Mouse (Mus musculus) layer of hippocampus, postnatal 10 days (tissue): ENCODE measurements around the gene Ush2a. TPM values are rescaled to one million over a fixed set of nuclear protein-coding genes. Genes with fewer than 3 reads are reported as not detected.

ENCODE experiments used
- DNase-seq, 2 experiments: peaks; one replicate each; pipeline ENCODE4 v3.0.0; 2021; ENCODE audit warnings: low spot score in 2 of 2
- total RNA-seq, 2 experiments: library from RNA; stranded (reverse); gene quantifications; 2 replicates each; pipeline ENCODE4 v1.2.3; 2021

Ush2a gene
- total RNA-seq, 2 experiments from 2014 or later = 0.20 to 0.46 TPM

DNA sequence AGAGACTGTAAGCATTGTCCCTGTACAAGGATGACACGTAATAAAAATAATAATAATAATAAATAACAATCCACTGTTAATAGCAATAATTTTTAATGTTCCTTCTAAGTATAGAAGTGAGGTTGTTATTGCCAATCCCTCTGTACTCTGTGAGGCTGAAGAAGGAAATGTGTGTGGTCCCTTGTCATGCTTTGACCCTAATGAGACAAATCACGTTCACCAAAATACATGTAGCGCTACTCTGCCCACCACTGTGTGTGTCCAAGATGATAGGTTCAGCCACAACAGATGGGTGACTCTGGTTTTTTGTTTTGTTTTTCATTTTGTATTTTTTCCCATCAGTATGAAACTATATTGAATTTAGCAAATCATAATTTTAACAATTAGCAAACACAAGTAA lies 498.7 kb downstream of the Ush2a start:
- DNase-seq = no peak

DNA sequence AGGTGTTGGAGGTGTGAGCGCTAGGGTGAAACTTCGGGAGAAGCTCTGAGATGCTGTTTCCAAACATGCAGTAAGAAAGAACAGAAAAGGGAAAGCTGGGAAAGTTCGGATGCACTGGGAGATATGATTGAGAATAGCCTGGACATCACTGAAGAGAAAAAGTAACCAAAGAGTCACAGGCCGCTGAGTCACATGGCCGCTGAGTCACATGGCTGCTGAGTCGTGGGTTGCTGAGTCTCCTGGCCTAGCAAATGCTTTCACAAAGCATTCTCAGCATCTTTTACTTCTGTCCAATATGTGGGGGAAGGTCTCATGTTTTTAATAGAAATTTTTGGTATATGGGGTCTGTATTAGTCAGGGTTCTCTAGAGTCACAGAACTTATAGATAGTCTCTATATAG lies 500.6 kb downstream of the Ush2a start:
- no peak for DNase-seq

DNA sequence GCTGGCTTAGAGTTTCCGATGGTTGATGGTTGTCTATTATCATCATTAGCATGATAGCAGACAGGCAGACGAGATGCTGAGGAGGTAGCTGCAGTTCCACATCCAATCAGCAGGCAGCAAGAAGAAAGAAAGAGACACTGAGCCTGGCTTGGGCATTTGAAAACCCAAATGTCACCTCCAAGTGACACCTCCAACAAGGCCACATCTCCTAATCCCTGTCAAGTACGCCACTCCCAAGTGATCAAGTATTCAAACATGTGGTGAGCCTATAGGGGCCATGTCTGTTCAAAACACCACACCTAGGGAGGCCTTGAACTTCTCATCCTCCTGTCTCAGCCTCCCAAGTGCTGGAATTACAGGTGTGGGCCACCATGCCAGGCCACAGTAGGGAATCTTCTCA lies 501.9 kb downstream of the Ush2a start:
- no peak for DNase-seq

- DNase-seq = no peak
These were observed 509.0 kb downstream of the Ush2a start for GRCm38 (mm10) chr1:188770828-188771227.

DNA sequence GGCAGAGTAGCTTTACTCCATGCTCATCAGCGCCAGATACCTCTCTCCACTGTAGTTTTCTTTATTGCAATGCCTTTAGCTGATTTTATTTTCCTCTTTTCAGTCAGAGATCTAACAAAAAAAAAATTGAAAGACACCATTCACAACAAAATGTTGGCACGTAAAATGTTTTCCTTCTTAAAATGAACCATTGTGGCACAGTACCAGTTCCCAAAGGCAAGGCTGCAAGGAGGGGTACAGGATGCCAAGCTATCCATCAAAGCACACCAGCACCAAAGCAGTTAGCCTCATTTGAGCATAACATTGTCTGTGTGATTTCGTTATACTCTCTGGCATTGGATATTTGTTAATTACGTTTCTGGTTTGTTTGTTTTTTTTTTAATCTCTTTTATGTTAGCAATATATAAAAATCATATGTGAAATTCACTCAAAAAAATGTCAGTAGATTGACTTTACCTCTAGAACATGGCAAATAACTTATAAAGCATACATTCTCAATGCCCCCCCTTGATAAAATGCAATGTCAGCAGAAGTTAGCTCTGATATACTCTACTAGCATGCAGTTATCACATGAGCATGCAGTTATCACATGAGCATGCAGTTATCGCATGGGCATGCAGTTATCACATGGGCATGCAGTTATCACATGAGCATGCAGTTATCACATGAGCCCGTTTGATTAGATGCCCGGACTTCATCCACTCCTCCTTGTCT lies 510.9 kb downstream of the Ush2a start:
- DNase-seq = no peak

DNA sequence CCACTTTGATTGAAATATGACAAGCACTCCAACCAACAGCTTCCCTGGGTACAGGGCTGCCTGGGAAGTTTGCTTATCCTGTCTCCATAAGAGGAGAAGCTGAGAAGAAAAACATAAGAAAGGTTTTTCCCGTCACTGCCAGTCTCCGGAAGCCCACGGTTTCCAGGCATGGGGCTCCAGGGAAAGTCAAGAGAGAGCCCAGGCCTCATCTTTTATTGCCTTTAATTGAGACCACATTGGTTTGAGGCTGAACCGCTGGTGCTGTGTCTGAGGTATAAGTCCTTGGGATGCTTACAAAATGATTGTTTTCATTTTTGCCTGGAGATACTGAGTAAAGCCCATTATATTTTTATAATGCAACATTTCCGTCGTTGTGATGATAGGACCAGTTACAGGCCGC lies 511.8 kb downstream of the Ush2a start:
- no peak for DNase-seq

- no peak for DNase-seq
These were observed 515.8 kb downstream of the Ush2a start for GRCm38 (mm10) chr1:188777556-188778161.

DNA sequence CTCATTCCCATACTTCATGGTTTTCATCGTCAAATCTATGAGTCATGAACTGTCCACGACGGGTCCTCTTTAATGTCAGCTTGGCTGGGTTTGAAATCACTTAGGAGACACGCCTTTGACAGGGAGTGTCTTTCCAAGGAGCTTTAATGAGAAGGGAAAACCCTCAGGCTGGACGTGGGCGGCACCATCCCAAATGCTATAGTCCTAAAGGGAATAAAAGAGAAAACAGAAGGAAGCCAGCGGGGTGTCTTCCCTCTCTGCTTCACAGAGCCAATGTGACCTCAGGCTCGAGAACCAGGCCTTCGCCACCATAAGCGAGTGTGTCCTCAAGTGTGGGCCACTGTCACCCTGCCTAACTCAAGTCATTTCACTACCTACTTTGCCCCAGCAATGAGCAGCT lies 523.2 kb downstream of the Ush2a start:
- DNase-seq = no peak

DNA sequence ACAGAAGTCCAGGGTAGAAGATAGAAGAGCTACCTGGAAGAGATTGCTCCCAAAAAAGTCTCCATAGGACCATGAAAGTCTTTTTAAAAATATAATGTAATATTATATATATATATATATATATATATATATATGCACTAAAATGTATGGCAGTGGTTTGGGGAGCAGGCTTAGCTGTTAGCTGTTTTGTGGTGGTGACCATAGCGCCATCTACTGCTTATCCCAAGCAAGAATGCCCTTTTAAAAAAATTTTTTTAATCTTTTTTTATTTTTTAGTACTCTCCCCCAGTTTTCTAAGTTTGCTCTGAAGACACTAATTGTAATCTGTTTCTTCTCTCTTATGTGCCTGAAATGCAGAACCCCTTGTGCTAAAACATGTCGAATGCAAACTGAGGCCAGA lies 543.2 kb downstream of the Ush2a start:
- DNase-seq = no peak

- DNase-seq = no peak
These were observed 544.0 kb downstream of the Ush2a start for GRCm38 (mm10) chr1:188805852-188806251.

- DNase-seq = no peak
These were observed 548.8 kb downstream of the Ush2a start for GRCm38 (mm10) chr1:188810631-188811030.

GRCm38 (mm10) chr1:188815072-188815471 lies 553.2 kb downstream of the Ush2a start:
- no peak for DNase-seq

DNA sequence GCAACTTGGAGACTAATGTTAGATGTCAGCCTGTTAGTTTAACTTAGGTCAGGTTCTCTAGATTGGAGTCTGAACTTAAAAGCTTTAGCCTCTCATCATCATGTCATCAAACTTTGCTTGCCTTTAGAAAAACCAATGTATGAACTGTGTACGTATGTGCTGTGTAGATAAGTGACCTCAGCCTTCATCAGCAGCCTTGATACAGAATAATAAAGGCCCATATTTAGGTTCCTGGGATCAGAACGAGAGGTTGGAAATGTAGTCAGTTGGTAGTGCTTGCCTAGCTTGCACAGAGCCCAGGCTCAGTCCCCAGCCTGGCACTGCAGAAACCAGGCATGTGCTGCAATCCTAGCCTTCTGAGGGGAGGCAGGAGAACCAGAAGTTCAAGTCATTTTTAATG lies 562.4 kb downstream of the Ush2a start:
- DNase-seq = no peak

- DNase-seq = no peak
These were observed 563.2 kb downstream of the Ush2a start for GRCm38 (mm10) chr1:188824878-188825532.

DNA sequence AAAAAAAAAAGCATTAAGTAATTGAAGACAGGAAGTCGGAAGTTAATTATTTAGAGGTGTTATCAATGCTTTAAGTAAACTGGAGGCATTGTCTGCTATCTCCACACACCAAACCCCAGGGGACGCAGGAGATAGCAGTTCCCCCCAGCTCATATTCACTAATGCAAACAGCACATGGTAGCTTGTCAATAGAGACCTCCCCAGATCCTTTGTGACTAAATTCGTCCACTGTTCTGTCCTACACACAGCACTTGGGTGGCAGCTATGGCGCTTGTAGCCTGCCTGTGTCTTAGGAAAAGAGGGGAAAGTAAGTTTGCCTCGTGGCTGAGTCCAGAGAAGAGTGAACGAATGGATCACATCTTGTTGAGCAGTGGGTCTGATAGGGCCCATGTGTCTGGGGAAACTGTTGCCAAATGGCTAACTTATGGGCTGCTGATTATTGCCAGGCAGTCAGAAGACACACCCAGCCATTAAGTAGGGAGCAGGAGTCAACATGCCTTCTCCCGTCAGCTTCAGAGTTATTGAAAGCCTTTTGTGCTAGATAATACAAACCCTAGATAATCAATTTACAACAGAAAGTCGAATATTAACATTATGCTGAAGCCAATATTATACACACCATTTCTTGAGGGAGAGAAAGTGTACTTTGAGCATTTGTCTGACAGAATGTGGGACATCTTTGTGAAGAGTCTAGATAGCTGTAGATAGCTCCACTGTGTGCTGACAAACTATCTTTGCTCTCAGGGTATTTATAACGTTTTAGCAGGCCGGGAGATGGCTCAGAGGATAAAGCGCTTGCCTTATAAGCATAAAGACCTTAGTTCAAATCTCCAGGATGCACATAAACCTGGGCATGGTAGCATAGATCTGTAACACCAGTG lies 568.9 kb downstream of the Ush2a start:
- no peak for DNase-seq

DNA sequence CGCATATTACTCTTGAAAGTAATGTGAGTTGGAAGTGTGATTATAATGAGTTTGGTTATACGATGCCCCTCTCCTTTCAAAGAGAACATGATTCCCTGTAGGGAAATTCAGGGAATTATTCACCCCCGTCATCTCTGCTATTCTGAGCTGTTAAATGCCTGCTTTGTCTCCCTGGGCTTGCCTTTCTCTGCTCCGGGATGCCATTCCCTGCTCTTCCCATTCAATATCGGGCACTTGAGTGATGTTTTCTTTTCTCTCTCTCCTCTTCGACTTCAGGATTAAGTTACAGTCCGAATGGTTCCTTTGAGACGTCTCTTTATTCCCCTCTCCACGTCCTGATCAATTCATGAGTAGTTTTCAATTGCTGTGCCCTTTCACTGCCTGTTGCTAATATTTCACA lies 572.1 kb downstream of the Ush2a start:
- DNase-seq = no peak

DNA sequence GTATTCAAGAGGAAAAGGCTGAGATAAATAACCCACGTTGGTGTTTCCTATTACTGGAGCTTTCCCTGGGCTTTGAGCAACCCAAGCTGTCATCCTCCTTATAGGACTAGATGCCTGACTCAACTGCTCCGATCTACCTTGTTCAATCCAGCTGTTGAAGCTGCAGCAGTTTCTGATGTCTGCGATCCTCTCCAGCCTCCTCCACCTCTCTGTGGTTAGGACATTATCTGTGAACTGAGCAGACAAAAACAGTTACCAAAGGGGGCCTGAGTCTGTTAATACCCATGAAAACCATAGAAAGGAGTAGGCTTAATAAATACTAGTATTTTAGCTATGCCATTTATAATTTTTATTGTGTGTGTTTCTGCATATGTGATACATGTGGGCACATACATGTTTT lies 572.9 kb downstream of the Ush2a start:
- DNase-seq = no peak

- DNase-seq = no peak
These were observed 575.9 kb downstream of the Ush2a start for GRCm38 (mm10) chr1:188837613-188838295.

DNA sequence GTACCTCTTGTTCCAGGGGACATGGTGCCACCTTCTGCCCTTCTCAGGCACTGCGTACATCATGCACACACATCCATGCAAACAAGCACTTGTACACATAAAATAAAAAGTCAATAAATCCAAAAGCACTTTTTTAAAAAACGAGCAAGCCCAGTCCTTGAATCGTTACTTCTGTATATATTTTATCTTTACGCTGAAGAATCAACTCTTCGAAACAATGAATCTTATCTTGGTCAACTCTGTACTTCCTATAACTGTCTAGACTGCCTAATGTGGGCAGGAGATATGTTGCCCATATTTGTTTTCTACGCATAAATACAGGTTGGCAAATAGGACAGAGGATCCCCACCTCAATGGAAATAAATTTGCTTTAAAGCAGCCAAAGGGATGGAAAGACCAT lies 585.4 kb downstream of the Ush2a start:
- DNase-seq = no peak

GRCm38 (mm10) chr1:188852776-188853175 lies 591.0 kb downstream of the Ush2a start:
- DNase-seq = no peak

DNA sequence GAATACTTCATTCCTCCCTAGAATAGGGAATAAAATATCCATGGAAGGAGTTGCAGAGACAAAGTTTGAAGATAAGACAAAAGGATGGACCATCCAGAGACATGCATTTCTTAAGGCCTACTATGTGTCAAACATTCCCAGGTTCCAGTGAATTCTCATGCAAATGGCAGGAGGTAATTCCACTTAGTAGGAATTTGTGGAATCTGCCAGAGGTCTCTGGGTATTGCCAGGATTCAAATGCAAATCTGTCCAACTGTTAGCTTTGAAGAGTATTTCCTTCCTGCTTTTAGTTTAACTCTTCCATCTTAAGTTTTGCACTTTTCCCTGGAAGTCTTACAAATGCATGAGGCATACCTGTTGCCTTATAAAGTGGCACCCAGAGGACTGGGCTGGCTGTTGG lies 592.4 kb downstream of the Ush2a start:
- DNase-seq = no peak
